Mouse (Mus musculus) heart, adult 2 months (tissue): Measurements from ENCODE around the gene Gramd1c.

Experiments used
- CTCF ChIP-seq: fragments of 200-600 bp; IDR thresholded peaks from 2 replicates; pipeline ENCODE4 v1.8.1; 2022; ENCODE audit warnings: antibody characterized with exemption, mild to moderate bottlenecking, moderate library complexity
- POLR2A ChIP-seq: fragments of 200-500 bp; IDR thresholded peaks from 2 replicates; pipeline ENCODE4 v1.6.1; 2011; ENCODE audit warnings: mild to moderate bottlenecking, low read depth, low read length, control low read depth; ENCODE audit not compliant: insufficient read depth

DNA sequence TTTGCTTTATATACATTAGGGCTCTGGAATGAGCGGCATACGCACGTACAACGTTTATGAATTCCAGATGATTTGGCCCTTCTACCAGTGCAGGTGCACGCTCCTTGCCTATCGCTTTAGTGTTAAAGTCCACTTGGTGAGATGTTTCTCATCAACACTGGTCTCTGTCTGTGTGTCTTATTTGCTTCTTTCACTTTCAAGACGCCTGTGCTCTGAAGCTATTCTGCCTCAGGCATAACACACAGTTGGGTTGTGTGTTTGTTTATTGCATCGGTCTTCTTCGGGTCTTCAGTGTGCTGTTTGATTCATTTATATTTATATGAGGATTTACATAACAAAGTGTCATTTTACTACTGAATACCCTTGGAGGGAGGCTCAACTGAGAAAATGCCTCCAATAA, 36.3 kb downstream of the Gramd1c start:
- TF ChIP-seq CTCF: no peak
- TF ChIP-seq POLR2A: no peak
